Mouse (Mus musculus): ENCODE measurements around the gene Zfp629. TPM values are rescaled to one million over a fixed set of nuclear protein-coding genes. Genes with fewer than 3 reads are reported as not detected.

Zfp629 gene
- 6.3 and 14.2 TPM in 2 replicates for polyA plus RNA-seq (2011; ENCODE audit: insufficient read depth, insufficient read length, low replicate concordance, missing spikeins)

DNA sequence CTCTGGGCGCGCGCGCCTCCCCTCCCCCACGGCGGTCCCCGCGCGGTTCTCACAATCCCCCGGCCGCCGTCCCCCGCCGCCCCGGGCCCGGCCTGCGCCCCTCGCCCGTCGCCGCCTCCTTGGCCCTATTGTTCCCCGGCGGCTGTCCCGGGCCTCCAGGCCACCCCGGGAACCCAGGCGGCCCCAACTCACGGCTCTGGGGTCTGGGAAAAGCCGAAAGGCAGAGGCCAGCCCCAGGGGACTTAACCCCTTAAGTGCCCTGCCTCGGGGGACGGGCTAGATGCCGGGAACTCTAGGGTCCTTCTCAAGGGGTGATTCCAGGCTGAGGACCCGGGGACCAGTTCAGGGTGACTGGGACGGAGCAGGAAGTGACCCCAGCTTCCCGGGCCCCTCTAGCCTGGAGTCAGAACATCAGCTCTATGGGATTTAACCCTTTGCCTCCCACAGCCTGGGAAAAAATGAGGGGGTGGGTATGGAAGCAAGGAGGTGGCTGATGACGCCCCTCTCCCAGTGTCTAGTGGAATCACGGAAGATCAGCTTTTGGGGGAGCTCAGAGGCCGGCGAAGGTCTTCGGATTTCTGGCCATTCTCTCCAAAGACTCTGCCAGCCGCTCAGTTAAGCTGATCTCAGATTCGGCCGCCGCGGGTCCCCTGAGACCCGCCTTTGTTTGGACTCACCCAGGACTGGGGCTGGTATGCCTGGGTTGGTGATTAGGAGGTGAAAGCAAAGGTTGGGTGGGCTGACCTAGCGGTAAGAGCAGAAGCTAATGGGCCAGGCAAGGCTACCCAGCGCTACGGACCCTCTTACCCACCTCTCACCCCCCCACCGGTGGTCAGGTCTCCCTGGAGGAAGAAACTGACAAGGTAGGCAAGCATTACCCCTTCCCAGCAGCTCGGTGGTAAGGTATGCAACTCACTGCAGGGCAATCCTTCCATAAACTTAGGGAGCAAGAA lies at the start of gene Zfp629:
Gene Zfp629 (minus strand): TSS at position 907 of the 953 bp plus-strand sequence.
- no peaks in the 10 kb centered on the region for H3K4me1 ChIP-seq (ENCODE audit: control insufficient read depth, insufficient read depth, low read length)
- under 1% methylated on average over 46 of the region's 50 CpGs for WGBS
- TF ChIP-seq POLR2A (IDR thresholded peaks at IDR 0.05; ENCODE audit: borderline replicate concordance, control insufficient read depth, low read depth, low read length): no peak
- TF ChIP-seq CTCF (IDR thresholded peaks at IDR 0.05; ENCODE audit: control insufficient read depth, insufficient read depth, low read length): no peak
- H3K27ac ChIP-seq (ENCODE audit: control insufficient read depth, insufficient read depth, low read depth, low read length, poor library complexity): no peak within 1 kb of the TSS
- peak within 1 kb of the TSS; percentile 63 for H3K4me3 ChIP-seq (replicated peaks; ENCODE audit: control insufficient read depth, low read depth, low read length)

DNA sequence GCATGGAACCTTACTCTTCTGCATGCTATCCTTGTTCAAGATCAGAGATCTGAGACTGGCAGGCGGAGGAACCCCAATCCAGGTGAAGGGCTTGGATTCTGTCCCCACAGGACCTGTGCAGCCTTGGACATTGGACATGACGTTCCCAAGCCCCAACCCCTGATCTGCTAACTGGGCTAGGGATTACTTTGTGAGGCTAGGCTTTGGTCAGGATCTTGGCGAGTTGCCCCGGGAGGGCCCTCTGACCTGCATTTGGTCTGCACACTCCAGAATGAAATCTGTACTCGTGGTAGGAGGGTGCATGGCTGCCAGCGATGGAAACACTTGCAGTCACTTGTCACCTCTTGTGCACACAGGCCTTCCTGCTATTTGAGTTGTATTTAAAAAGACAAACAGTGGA lies 47.3 kb upstream of the Zfp629 start:
- Histone ChIP-seq H3K4me1 (ENCODE audit: control insufficient read depth, insufficient read depth, low read length) (no peaks in the 10 kb centered on the region), H3K4me3 (replicated peaks; ENCODE audit: control insufficient read depth, low read depth, low read length) (no peak overlapping the region), H3K27ac (ENCODE audit: control insufficient read depth, insufficient read depth, low read depth, low read length, poor library complexity) (no peak overlapping the region)
- no peak for TF ChIP-seq POLR2A (IDR thresholded peaks at IDR 0.05; ENCODE audit: borderline replicate concordance, control insufficient read depth, low read depth, low read length)
- TF ChIP-seq CTCF (IDR thresholded peaks at IDR 0.05; ENCODE audit: control insufficient read depth, insufficient read depth, low read length): no peak
- WGBS: 84% methylated on average over 6 of the region's 6 CpGs

DNA sequence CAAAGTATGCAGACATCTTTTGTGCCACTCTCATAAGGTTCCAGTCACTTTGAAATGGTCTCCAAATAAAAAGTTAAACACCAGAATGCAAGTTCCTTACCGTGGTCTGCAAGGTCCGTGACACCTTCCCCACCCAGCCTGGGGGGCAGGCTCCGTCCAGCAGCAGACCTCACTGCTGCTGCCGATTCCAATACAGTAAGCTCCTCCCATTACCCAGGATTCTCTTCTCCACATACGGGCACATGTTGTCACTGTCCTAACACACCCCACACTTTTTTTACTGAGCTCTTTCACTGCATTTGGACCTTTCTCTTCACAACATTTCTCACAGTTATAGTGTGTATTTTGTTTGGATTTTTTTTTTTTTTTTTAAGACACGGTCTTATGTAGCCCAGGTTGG lies 46.2 kb upstream of the Zfp629 start:
- TF ChIP-seq CTCF (IDR thresholded peaks at IDR 0.05; ENCODE audit: control insufficient read depth, insufficient read depth, low read length): no peak
- TF ChIP-seq POLR2A (IDR thresholded peaks at IDR 0.05; ENCODE audit: borderline replicate concordance, control insufficient read depth, low read depth, low read length): no peak
- WGBS: 78% methylated on average over 6 of the region's 6 CpGs
- no peak overlapping the region for H3K27ac ChIP-seq (ENCODE audit: control insufficient read depth, insufficient read depth, low read depth, low read length, poor library complexity)
- no peaks in the 10 kb centered on the region for H3K4me1 ChIP-seq (ENCODE audit: control insufficient read depth, insufficient read depth, low read length)
- H3K4me3 ChIP-seq (replicated peaks; ENCODE audit: control insufficient read depth, low read depth, low read length): no peak overlapping the region

DNA sequence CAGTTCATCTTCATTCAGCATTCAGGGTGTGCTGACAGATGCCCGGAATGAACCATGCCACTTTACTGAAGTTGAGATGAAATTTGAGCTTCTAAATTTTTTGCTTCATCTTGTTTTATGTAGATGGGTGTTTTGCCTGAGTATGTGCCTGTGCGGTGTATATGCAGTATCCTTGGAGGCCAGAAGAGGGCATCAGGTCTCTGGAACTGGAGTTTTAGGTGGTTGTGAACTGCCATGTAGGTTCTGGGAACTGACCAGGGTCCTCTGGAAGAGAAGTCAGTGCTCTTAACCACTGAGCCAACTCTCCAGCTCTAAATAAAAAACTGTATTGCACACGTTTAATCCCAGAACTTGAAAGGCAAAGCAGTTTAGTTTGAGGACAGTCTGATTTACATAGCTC lies 45.3 kb upstream of the Zfp629 start:
- WGBS: 88% methylated on average over 3 of the region's 3 CpGs
- Histone ChIP-seq H3K27ac (ENCODE audit: control insufficient read depth, insufficient read depth, low read depth, low read length, poor library complexity) (no peak overlapping the region), H3K4me3 (replicated peaks; ENCODE audit: control insufficient read depth, low read depth, low read length) (no peak overlapping the region), H3K4me1 (ENCODE audit: control insufficient read depth, insufficient read depth, low read length) (peaks cover 1% of the 10 kb centered on the region; the same call in 1 of the 2 replicates)
- no peak for TF ChIP-seq POLR2A (IDR thresholded peaks at IDR 0.05; ENCODE audit: borderline replicate concordance, control insufficient read depth, low read depth, low read length)
- TF ChIP-seq CTCF (IDR thresholded peaks at IDR 0.05; ENCODE audit: control insufficient read depth, insufficient read depth, low read length): no peak

DNA sequence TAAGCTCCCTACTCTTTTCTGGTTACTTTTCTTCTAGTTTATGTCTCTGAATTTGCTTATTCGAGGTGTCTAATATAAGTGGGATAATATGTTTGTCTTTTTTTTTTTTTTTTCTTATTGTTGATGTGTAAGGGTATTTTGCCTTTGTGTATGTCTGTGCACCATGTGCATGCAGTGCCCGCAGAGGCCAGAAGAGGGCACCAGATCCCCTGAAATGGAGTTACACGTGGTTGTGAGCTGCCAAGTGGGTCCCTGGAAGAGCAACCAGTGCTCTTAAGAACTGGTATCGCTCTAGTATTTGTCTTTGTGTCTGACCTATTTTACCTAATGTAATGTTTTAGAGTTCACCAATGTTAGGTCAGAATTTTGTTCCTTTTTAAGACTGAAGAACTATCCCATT lies 41.3 kb upstream of the Zfp629 start:
- Histone ChIP-seq H3K4me1 (ENCODE audit: control insufficient read depth, insufficient read depth, low read length) (peaks cover 1% of the 10 kb centered on the region; the same call in 1 of the 2 replicates), H3K4me3 (replicated peaks; ENCODE audit: control insufficient read depth, low read depth, low read length) (no peak overlapping the region), H3K27ac (ENCODE audit: control insufficient read depth, insufficient read depth, low read depth, low read length, poor library complexity) (no peak overlapping the region)
- TF ChIP-seq POLR2A (IDR thresholded peaks at IDR 0.05; ENCODE audit: borderline replicate concordance, control insufficient read depth, low read depth, low read length) (no peak), CTCF (IDR thresholded peaks at IDR 0.05; ENCODE audit: control insufficient read depth, insufficient read depth, low read length) (peak; percentile 88)
- WGBS: 25% methylated on average over 4 of the region's 4 CpGs

DNA sequence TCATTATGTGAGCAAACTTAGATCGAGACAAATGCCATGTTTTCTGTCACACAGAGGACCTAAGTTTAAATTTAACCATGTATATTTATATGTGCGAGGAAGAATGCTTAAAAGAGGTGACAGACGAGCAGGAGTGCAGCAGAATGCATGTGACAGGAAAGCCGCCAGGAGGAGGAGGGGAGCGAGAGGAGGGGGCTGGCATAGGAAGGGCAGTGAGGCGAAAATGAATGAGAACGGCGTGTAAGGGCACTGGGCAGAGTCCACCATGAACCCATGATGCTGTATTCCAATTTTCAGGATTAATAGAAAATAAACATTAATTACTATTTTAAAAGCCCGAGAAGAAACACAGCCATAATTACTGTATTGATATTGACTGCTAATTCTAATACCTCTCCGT lies 38.7 kb upstream of the Zfp629 start:
- TF ChIP-seq POLR2A (IDR thresholded peaks at IDR 0.05; ENCODE audit: borderline replicate concordance, control insufficient read depth, low read depth, low read length) (no peak), CTCF (IDR thresholded peaks at IDR 0.05; ENCODE audit: control insufficient read depth, insufficient read depth, low read length) (no peak)
- Histone ChIP-seq H3K27ac (ENCODE audit: control insufficient read depth, insufficient read depth, low read depth, low read length, poor library complexity) (no peak overlapping the region), H3K4me3 (replicated peaks; ENCODE audit: control insufficient read depth, low read depth, low read length) (no peak overlapping the region), H3K4me1 (ENCODE audit: control insufficient read depth, insufficient read depth, low read length) (peaks cover 1% of the 10 kb centered on the region; the same call in 1 of the 2 replicates)
- 73% methylated on average over 10 of the region's 10 CpGs for WGBS

DNA sequence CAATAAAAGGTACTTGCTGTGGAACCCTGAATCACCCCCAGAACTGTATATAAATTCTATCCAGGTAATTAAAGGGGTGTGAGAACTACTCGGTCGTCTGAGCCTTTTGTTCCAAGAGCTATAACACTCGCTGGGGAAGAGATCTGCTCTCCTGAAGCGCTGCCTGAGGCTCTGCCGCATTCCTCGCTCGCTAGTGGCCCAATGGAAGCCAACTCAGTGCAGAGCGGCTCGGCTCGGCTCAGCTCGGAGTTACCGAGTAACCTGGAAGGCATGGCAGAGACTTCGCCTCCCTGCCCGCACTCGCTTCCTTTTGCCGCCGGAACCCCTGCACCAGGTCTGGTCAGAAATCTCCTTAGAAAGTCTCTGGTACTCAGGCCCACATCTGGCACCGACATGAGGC lies 36.5 kb upstream of the Zfp629 start:
- TF ChIP-seq CTCF (IDR thresholded peaks at IDR 0.05; ENCODE audit: control insufficient read depth, insufficient read depth, low read length) (no peak), POLR2A (IDR thresholded peaks at IDR 0.05; ENCODE audit: borderline replicate concordance, control insufficient read depth, low read depth, low read length) (no peak)
- no peak overlapping the region for H3K27ac ChIP-seq (ENCODE audit: control insufficient read depth, insufficient read depth, low read depth, low read length, poor library complexity)
- no peak overlapping the region for H3K4me3 ChIP-seq (replicated peaks; ENCODE audit: control insufficient read depth, low read depth, low read length)
- WGBS: 34% methylated on average over 18 of the region's 18 CpGs
- H3K4me1 ChIP-seq (ENCODE audit: control insufficient read depth, insufficient read depth, low read length): peaks cover 1% of the 10 kb centered on the region; the same call in 1 of the 2 replicates

DNA sequence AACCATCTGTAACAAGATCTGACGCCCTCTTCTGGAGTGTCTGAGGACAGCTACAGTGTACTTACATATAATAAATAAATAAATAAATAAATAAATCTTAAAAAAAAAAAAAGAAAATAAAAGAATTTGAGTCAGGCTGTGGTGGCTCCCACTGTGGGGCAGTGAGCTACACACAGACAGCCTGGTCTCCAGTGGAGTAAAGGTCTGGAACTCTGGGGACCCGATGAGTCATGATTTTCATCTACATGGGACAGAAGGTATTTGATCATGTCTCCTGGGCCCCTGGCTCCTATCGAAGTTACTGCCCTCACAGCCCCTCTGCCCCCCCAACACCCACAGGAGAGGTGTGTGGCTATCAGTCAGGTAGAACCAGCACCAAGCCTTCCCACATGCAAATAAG lies 36.0 kb upstream of the Zfp629 start:
- TF ChIP-seq CTCF (IDR thresholded peaks at IDR 0.05; ENCODE audit: control insufficient read depth, insufficient read depth, low read length) (no peak), POLR2A (IDR thresholded peaks at IDR 0.05; ENCODE audit: borderline replicate concordance, control insufficient read depth, low read depth, low read length) (no peak)
- no peak overlapping the region for H3K4me3 ChIP-seq (replicated peaks; ENCODE audit: control insufficient read depth, low read depth, low read length)
- no peak overlapping the region for H3K27ac ChIP-seq (ENCODE audit: control insufficient read depth, insufficient read depth, low read depth, low read length, poor library complexity)
- 77% methylated on average over 3 of the region's 3 CpGs for WGBS
- H3K4me1 ChIP-seq (ENCODE audit: control insufficient read depth, insufficient read depth, low read length): peaks cover 1% of the 10 kb centered on the region; the same call in 1 of the 2 replicates

Measured in bone marrow, adult 2 months (tissue).